Mouse (Mus musculus): Measurements from ENCODE around the gene 4930579F01Rik.

DNA sequence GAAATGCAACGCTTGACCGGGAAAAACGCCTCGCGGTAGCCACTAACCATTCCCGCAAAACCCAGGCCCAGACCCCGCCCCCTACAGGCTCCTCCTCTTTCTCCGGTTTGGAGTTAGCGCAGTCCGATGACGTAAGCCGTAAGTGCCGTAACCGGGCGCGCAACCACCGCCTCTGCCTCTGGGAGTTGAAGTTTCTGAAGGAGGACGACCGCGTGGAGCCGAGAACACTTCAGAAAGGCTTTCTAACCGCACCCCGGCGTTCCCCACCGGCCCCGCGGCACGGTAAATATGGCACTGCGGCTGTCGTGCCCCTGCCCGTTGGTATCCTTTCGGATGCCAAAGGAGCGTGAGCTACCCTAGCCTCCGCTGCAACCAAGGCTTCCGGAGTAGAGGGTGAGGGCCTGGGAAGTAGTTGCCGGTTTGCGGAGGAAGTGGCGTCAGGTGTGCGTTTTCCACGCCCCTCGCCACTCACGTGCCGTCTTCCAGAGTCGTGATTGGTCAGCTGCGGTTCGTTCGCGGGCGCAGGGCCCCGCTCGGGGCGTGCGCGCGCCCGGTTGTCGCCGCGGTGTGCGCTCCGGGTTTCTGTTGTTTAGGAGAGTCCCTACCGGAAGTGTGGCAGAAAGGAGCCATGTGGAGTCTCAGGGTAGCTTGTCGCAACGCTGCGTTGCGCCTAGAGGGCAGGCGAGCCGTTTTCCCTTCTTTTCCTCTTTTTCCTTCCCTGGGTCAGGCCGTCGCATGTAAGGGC, 50.1 kb downstream of the 4930579F01Rik start, which contains the start of gene Trmt10a:
- no peak for TF ChIP-seq CTCF (conservative IDR thresholded peaks at IDR 0.05; ENCODE audit: low read length)
- TF ChIP-seq NANOG (IDR thresholded peaks at IDR 0.05; ENCODE audit: borderline replicate concordance, low read length): no peak
